Mouse (Mus musculus) liver, postnatal 0 days (tissue): ENCODE measurements around the gene Cacnb1.

Experiments used
- CTCF ChIP-seq: sonication (generic); IDR thresholded peaks from 2 replicates; pipeline ENCODE4 v1.5.1; 2016; ENCODE audit warnings: antibody characterized with exemption, low read depth
- EP300 ChIP-seq: IDR thresholded peaks from 2 replicates; pipeline ENCODE4 v1.6.1; 2016; ENCODE audit warnings: antibody characterized with exemption, low read depth, mild to moderate bottlenecking

DNA sequence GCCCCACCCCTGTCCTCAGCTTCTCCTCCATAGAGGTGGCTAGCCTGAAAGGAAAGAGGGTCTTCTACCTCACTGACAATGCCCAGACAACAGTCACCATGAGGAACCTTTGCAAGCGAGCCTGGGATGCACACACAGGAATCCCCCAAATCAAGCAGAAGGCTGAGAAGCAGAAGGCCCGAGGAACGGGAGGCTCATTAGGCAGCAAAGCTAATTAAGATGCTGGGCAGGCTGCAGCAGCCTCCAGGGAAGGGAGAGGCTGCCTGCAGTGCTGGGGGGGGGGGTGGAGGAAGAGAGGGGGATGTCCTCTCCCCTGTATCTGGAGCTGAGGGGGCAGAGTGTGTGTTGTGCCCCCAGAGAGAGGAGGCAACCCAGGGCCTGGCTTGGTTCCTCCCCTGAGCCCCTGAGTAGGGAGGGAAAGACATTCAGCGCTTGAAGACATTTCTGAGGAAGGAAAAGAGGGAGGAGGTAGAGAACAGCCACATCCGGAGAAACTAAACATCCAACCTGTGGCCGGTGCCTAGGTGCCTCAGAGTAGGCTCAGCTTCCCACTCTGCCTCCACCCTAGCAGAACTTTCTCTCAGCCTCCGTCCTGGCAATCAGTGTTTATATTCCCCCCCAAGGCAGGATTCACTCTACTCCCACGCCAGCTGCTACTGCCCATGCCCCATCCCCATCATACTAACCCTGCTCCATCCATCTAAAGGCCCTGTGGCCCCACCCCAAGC, 2.8 kb downstream of the Cacnb1 start:
- TF ChIP-seq CTCF (no peak), EP300 (no peak)
